Mouse (Mus musculus): ENCODE measurements around the gene Nod1.

DNA sequence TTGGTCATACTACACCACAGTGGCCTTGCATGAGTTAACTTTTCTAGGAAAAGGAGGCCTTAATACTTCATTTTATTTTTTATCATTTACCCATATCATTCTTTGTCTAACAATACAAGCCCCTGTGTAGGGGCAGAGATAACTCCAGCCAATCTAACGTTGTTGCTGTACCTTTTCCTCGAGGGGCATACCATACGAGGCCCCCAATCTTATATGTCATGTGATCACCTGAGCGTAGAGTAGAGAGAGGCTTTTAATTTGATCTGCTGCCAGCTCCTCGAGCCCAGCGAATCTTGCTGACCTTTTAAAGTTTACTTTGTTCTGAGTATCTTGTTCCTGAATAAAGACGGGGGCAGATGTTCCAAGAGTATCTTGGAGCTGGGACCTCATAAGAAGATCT, 40.1 kb upstream of the Nod1 start:
- TF ChIP-seq EP300 (IDR thresholded peaks at IDR 0.05; ENCODE audit: insufficient read depth, low read depth, low read length) = no peak
- TF ChIP-seq POLR2A (IDR thresholded peaks at IDR 0.05; ENCODE audit: insufficient read depth, low read length) = no peak
